Mouse (Mus musculus) embryo, embryonic 9.5 days (tissue): ENCODE data around the gene Cobl.

Experiments used
- DNase-seq: peaks from one replicate; pipeline ENCODE4 v3.0.0-alpha.2; 2017; ENCODE audit errors: extremely low spot score

Cobl gene

DNA sequence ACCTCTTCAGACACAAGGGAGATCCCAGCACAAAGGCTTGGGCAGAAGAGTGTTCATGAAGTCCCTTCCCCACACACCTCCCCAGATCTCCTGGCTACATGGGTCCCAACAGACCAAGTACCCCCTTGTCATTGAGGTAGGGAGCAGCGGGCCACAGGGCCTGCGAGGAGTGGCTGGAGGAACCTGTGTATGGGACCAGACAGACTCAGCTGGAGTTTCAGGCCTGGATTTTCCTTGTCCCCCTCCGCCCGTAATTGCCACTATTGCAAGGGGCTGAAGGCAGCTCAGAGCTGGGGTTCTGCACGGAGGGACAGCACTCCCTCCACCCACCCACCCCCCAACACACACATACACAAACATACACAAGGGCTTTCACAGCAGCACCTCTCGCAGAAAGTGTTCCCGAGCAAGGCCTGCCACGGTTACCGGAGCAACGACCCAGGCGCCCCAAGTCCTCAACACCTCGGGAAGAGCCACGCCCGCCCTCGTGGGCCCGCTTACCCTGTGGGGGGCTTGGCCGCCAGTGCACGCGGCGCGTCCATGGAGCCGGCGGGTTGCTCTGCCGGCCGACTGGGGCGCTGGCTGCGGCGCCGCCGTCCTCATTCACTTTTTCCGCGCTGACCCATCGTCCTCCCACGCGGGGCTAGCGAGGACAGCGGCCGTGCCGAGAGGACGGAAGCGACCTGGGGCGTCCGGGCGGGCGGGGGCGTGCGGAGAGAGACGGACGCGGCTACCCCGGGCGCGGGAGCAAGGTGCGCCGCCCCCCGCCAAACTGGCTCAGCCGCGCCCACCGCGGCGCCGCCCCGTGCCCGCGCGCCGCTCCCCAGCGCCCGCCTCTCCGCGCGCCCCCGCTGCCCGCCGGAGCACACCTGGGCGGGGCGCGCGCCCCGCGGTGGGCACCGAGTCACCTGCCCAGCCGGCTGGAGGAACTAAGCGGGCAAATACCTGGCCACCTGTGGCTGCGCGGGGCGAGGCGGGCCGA, at the start of gene Cobl:
TSS of gene Cobl (minus strand) at position 780 of the 982 bp plus-strand sequence.
- DNase-seq: peak; percentile 36

DNA sequence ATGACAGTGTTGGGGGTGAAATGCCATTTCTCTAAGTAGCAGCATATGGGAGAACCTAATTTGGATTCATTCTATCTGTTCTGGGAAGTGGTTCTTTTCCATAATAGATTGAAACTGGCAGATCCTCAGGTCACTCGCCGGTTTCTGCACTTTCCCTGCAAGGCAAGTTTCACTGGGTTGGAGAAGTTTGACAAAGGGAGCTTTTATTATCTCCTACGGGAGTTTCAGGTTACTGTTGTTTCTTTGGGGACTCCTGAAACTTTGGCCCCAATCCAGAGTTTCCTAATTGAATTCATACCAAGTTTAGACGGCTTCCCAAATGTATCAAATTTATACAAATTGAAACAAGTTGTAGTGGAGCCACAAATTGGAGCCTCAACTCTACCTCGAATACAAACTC, 49.0 kb upstream of the Cobl start:
- no peak for DNase-seq

DNA sequence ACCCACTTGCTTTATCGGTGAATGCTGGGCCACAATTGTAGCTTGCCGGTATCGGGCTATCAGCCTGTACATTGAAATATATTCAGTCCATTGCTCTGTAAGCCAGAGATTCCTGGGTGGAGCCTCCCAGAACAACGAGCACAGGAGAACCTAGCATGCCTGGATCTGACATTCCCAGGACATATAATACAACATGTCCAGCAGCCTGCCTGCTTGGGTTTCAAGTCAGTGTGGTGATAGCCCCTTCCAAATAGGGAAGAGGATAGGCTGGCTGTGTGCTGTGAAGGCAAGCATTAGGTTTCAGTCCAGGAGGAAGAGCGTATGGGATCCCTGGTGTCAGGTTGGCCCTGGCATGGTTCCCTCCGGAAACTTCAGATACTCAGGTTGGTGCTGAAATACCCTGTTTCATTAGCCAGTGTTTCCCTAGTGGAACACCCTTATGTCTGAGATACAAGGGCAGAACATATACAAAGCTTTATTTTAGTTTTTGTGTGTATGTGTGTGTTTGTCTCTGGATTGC, 41.7 kb upstream of the Cobl start:
- DNase-seq: no peak

DNA sequence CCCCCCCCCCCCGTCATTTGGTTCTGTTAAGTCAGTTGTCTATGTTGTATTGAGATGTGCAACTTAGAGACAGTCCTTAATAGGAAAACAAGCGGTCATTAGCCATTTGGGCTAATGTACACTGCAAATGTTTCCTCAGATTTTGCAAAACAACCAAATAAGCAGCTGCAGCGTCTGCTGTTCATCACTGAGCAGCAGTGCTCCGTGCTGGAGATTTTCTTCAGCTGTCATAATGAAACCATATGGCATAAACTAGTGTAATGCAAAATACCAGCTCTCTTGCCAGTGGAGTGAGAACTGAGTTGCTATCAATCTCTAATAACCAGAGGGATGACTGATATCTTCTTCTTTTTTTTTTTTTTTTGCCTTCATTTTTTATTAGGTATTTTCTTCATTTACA, 39.0 kb upstream of the Cobl start:
- no peak for DNase-seq

DNA sequence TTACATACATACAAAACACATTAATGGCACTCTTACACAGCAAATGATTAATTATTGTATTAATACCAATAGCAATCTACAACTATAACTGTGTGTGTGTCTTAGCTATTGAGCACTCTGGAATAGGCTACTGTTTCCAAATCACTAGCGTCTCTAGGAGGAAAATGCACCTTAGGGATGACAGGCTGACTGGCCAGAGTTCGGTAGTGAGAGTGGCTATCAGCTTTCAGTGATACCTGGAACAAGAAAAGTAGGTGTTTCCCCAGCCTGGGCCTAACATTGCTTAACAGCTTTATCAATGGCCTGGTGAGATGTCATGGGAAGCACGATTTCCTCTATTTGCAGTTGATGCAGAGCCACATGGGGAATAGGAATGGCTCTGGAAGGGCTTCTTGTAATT, 37.0 kb upstream of the Cobl start:
- no peak for DNase-seq

DNA sequence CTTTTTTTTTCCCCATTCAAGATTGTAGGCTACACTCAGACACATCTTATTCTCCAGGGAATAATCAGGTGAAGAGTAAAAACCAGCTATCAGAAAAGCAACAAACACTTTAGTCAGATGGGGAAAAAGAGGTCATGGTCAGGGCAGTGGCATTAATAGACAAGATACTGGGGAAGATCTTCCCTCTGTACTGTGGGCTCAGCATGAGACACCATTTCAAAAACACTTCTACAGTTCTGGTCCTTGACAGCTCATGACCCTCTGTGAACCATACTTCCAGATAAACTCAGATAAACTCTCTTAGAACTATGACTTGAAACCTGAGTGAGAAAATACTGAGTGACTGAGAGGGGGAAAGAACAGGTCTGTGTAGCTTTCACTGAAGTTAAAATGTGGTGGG, 29.0 kb upstream of the Cobl start:
- no peak for DNase-seq

DNA sequence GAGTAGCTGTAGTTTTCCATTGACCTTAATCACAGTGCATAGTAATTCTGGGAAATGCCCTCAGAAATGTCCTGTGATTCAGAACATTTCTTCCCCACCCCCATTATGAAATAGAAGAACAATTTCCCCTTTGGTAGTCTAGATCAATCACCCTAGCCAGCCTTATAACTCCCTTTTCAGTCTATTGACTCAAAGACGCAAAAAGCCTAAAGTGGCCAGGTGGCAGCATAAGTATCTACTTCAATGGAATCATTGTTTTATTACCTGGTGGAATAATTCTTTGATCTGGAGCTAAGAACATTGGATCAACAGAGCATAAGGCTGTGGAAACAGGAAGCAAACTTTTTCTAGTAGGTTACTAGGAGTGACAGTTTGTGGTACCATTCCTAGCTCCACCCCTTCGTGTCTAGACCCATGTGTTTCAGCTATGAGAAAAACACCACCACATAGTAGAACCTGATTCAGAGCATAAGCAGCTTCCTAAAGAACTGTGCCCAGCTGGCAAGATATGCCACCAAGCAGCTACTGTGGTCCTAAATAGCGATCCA, 15.2 kb upstream of the Cobl start:
- no peak for DNase-seq

DNA sequence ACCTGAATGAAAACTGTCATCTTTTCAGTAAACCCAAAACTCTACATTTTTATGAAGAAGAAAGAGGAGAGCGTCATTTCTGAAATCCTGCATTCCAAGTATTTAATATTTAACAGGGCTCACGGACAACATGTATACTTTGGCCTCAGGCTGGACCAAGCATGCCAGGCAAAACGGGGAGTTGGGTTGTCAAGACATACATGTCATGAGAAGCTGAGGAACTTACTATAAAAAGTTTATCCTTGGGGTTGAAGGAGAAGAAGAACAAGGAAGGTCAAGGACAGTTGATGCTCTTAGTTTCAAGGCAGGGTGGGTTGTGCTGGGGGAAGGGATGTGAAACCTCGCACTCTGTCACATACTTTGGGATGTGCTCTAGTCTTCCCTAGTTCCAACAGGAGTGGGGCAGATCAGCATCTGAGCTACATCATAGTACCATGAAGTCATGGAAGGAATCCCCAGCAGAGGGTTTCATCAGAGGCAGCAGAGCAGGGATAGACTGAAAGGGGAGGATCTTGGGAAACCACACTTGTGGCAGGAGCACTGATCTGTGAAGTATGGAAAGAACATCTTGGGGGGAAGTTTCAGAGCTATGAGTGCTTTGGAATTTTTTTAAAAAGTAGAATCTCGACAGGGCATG, 9.7 kb upstream of the Cobl start:
- DNase-seq: no peak

DNA sequence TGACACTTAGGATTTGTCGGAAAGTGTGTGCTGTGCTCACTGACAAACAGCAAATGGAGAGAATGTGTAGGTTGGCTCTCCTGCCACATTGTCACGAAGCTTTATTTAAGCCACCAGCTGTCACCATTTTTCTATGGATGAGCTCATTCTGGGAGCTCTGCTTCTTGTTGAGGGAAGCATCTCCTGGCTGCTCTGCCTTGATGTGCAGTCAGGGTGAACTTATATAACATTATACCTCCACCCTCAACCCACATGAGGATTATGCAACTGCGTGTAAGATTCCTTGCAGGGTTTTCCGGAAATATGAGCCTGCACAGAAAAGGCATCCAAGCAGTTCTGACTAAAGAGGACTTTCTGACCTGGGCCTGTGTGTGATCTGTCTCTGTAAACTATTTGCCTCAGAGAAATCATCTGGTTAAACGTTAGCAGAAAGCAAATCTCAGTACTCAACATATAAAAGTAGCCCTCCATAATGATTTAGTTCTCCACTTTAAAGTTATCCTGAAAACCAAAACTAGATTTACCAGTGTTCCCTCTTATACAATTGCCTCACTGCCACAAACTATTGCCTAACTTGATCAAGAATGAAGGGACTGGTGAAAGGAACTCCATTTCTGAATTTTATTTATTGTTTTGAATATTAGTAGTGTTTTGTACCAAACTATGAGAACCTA, 9.0 kb upstream of the Cobl start:
- no peak for DNase-seq

DNA sequence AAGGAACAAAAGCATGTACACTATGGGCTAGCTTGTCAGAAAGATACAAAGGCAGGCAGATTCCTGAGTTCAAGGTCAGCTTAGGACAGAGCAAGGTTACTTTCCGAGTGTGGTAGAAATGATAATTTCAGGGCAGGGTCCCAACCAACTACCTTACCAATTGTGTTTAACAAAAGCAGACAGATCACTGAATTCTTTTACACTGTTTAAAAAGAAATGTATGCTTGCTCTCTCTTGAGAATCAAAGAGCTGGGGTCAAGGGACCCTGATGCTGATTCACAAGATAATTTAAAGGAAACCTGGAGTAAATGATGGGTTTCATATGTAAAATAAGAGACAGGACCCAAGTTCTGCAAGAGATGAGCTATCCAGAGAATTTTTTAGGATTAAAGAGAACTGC, 4.9 kb upstream of the Cobl start:
- DNase-seq: no peak

DNA sequence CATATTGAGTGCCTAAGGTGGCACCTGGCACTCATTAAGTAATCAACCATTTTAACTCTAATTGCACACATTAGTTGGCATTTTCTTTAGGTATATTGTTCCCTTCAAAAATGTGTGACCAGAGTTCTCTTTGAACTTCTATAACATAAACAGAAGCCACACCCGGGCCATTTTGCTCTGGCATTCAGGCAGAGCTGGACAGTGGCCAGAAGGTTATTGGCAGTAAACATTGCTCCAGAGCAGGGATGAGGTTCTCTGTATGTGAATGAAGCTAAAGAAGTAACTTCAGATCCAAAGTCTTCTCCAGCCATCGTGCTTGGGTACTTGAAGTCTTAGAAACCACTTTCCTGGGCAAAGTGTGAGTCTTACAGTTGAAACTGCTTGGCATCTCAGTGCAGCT, 3.9 kb upstream of the Cobl start:
- no peak for DNase-seq

DNA sequence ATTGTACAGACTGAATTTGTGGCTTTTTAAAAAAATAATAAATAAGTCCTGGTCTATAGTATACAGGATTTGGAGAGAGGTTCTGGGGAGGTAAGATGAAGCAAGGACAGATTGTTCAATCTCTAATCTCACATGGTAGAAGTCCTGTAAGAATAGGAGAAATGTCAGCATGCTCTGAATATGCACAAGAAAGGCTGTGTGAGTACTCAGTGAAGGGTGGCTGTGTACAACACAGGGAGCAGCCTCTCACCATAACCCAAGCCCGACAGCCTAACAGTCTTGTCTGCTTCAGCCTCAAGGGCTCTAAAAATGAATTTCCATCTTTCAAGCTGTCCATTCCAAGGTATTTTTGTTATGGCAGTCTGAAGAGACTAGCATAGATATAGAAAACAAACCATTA, 3.1 kb upstream of the Cobl start:
- DNase-seq: no peak

DNA sequence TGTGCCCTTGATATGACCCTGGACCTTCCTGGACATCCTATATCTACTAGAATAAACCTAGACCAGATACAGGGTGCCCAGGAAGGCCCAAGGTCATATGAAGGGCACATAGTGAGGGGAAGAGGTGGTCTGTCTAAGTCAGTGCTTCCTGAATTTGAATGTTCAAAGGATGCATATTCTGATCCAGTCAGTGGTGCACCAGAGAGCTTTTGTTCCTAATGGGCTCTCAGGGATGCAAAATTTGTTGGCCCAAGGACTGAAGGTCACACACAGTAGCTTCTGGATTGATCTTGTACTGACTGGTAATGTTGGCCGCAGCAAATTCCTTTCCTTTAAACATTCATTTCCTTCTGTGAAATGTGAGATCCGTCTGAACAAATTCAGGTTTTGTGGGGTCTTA, 2.5 kb upstream of the Cobl start:
- DNase-seq: no peak

DNA sequence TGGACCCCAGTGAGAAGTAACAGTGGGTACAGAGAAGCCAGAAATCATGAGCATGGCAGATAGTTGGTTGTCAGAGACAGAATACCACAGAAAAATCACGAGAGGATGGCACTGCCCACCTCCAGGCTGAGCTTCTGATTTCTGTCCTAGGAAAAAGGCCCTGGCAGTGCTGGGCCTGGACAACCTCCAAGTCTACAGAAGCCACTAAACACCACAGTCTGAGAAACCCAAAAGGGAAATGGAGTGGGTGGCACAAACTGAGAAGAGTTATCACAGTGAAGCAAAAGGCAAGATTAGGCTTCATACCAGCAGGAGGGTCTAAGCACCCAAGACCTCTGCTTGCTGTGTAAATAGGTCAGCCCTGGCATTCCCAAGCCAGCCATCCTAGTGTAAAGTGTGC, 1.8 kb upstream of the Cobl start:
- no peak for DNase-seq

DNA sequence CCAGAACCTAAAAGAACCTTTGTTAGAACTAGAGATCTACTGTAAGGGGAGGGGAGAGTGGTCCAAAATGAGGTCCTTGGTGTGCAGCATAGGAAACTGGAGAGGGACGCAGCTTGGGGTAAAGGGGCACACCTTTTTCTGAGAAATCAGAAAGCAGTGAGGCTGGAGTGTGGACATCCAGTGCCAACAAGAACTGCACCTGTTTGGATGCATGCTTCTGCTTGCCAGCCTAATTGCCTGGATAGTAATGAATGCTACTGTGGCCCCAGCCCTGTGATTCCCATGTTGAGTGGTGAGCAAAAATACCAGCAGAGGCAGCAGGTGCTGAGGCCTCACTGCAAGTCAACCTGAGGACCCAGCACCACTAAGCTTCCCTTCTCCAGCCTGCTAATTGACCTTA, 469 bp upstream of the Cobl start:
- DNase-seq: no peak

DNA sequence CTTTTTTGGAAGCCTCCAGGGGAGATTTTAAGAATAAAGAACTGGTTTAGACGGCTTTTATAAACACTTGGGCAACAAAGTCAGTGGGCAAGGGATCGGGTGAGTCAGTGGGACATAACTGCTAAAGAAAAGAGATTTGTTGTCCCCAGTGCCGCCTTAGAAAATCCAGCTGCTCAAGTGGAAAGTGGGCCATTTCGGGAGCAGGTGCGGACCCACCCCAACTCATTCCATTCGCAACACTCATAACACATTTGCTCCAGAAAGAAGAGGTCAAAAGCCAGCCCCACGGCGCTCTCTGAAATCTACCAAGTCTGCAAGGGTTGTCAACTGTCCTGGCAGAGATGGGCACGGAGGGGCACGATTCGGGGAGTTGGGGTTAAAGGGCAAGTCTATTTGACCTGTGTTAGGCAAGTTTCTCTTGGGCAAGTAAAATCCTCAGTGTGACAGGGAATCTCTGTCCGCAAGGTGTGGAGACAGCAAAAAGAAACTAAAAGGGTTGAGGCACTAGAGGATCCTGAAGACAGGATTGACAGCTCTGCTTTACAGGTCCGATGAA, 1.1 kb downstream of the Cobl start:
- DNase-seq: no peak

DNA sequence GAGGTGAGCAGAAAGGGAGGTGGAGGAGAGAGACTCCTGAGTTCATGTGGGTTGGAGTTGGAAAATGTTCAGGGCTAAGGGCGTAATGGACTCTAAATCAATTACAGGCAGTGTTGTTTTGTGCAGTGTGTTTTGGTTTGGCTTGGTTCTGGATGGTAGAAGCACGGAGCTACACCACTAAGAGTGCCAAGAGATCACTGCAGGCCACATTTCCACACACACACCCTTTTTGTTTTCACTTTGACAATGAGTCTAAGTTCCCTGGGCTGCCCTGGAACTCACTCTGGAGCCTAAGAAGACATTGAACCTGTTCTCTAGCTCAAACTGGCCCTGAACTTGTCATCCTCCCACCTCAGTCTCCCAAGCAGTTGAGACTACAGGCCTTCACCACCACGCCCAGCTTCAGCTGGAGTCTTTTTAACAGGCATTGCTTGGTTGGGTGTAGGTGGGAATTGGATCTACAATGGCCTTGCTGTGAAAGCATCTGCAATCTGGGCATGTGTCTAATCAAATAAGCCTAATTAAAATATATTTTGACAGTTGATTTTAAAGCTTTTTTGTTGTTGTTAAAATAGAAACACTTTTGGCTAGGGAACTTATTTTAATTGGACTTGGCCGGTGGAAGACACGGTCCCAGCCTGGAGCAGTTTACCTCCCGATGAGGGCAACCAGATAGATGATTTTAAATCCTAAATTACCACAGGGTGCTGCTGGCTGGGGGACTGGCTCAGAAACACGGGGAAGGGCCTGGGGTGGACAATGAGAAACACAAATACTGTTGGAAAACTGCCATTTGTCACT, 4.8 kb downstream of the Cobl start:
- DNase-seq: no peak

DNA sequence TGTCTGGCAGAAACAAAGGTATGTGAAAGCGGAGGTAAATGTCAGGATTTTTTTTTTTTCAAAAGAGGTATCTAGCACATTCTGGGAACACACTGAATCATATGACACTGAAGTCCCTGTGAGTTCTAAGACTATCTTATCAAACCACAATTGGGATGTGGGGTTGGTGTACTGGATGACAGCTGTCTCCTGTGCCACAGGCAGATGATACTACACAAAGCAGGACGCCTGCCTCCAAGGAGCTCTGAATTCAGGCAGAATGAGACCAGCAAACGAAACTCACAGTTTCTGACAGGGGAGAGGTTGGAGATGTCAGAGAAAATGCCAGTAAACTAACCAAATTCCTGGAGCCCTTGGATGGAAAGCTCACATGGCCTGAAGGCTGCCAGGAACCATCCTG, 5.9 kb downstream of the Cobl start:
- no peak for DNase-seq

DNA sequence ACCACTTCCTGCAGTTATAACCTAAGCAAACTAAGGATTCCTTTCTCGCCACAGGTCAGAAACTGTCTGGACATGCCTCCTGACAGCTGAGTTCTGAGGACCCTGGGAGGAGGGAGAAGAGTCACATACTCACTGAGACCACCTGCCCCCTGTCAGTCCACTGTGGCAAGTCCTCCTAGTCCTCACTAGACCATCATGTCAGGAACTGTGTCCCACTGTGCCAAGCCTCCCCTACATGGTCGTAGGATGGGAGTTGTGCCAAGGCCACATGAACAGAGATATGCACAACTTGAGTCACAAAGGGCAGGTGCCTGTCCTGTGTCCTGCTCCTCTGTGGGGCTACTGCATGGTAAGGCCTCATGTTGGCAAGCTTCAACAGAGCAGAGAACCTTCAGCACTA, 6.4 kb downstream of the Cobl start:
- DNase-seq: no peak

DNA sequence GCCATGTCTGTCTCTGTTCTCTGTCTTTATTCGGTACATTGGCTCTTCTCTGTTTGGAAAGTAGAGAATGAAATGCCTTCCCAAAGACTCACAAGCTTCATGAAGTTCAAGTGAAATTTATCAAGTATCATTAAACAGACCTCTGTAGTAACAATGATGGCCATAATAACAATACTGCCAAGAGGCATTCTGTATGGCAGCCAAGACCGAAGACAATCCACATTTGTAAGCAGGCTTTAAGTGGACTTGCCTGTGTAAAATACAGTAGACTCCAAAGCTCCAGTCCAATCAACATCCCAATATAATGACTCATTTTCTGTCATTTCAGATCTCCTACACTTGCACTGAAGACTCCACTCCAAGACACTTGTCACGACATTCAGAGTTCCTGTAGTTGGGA, 16.7 kb downstream of the Cobl start:
- DNase-seq: no peak

DNA sequence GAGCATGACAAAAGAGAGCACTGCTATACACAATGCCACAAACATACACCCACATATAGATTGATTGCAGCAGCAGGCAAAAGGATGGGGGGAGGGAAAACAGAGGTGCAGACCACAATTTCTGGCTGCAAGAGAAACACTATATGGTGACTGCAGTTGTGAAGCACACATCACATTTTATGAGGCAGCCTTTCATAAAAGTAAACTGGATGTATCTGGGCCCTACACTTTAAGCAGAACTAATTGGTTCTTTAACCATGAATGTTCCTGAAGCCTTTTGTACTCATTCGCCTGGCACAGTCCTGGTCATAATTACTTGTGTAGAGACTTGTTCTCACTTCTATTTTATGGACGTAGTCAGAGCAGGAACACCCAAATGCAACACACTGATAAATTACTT, 19.5 kb downstream of the Cobl start:
- DNase-seq: no peak
